Comparison of ENCODE assay signal across 2 mouse cellular contexts in genomic region chr19:53656443-53656842, GRCm38 (mm10). TPM values are rescaled to one million over a fixed set of nuclear protein-coding genes. Genes with fewer than 3 reads are reported as not detected.
"Had no signal": no experiment of that assay in that cellular context is flagged by ENCODE, and none has a peak within 500 bp of the region (broad histone marks: within the 10 kb centered on the region; RNA-seq: fewer than 3 reads in every experiment).

No protein-coding gene starts in this region.

RNA-seq across cellular contexts. Expression of gene Rbm20, which starts 20.7 kb away (rescaled TPM):
- total RNA-seq: monocyte, adult 5-6 weeks had no signal
- polyA plus RNA-seq: macrophage had no signal
